Mouse (Mus musculus) small intestine, adult 2 months (tissue): Measurements from ENCODE around the gene Mfsd13b.

Experiments used
- CTCF ChIP-seq: fragments of 200-500 bp; IDR thresholded peaks from 2 replicates; pipeline ENCODE4 v1.5.1; 2012; ENCODE audit warnings: low read depth, mild to moderate bottlenecking, control low read depth, inconsistent platforms, low read length, moderate library complexity, mixed read lengths; ENCODE audit not compliant: insufficient replicate concordance, insufficient read length; ENCODE audit errors: extremely low read depth
- POLR2A ChIP-seq: fragments of 200-500 bp; IDR thresholded peaks from 2 replicates; pipeline ENCODE4 v1.6.1; 2012; ENCODE audit warnings: low read depth, mild to moderate bottlenecking, control low read depth, inconsistent platforms, low read length, moderate library complexity

DNA sequence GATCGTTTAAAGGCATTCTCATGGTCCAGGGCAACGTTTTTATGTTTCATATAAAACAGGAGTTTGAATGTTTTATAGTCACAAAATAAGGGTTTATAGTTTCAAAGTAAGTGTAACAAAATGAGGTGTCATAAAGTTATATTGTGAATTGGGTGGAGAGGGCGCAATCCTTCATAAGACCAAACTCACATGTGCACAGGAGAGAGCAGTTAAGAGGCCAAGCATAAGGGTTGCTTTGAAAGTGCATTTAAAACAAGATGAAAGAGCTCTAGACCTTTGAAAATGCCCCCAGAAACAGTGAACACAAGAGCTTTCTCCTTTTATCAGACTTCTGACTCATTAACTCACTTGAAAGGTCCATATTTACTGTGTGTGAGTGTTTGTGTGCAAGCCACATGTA lies 44.0 kb downstream of the Mfsd13b start:
- TF ChIP-seq POLR2A (no peak), CTCF (no peak)
